Mouse (Mus musculus): Measurements from ENCODE around the gene Gatb. TPM values are rescaled to one million over a fixed set of nuclear protein-coding genes. Genes with fewer than 3 reads are reported as not detected.

Gene Gatb
- polyA plus RNA-seq, 1 experiment from 2014 or later = 26.4 TPM

DNA sequence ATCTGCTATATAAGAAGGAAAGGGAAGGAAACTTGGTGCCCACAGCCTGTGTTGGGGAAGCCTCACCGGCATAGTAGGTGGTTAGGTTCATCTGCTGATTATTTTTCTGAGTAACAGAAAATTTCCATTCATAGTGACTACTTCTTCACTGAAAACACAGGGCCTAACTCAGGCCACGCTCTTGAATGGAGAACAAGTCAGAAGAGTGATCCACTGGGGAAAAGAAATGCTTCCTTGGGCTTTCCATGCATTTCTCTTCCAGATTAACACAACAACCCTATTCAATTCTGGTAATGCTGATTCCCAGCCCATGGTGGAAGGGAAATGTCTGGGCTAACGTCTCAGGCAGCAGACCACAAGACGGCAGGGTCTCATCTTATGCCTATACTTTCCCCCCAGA, 124.6 kb downstream of the Gatb start:
- Histone ChIP-seq H3K27me3 (ENCODE audit: control insufficient read depth, insufficient read depth, low read length) (no peaks in the 10 kb centered on the region), H3K4me3 (ENCODE audit: low read length) (no peak overlapping the region), H3K27ac (ENCODE audit: low read depth, low read length) (no peak overlapping the region), H3K9me3 (ENCODE audit: control insufficient read depth, low read length) (no peaks in the 10 kb centered on the region), H3K4me1 (ENCODE audit: control insufficient read depth, insufficient read depth, low read length) (no peaks in the 10 kb centered on the region; the same call in 1 of the 2 replicates), H3K4me2 (replicated peaks; ENCODE audit: low read depth, low read length) (no peak overlapping the region), H3K36me3 (ENCODE audit: control insufficient read depth, insufficient read depth, low read length) (no peaks in the 10 kb centered on the region), H3K9ac (ENCODE audit: low read depth, low read length) (no peak overlapping the region)
- WGBS = 93% methylated on average over 4 of the region's 4 CpGs
- no peak for ATAC-seq (ENCODE audit: low FRiP score, low TSS enrichment)

DNA sequence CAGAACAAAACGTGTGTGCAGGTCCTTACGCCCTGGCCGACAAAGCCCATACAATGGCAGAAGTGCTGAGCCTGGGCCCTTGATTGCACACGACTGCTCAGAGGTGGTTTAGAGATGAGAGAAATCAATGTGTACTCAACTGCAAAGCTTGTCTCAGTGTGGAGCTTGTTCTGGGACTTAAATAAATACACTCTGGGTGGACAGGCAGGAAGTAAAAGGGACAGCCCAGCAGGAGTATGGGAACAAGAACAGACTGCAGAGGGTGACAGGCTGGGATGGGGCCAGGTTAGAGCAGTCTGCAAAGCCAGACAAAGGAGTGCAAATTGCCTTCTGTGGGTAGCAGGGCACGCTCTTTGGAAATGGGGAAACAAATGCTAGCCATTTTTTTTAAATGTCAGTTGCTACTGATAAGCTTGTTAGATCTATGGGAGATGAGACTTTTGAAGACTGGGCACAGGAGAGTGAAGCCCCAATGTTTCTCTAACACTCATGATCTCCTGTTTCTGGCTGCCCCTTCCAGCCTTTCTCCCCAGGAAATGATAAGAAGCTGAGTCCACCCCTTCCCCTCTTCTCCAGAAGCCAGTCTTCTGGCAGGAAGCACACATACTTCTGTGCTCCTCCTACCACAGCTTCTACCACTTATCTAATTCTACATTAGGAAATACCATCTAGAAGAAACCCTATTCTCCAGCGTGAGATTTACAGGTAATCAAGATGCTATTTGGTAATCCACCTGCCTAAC, 129.4 kb downstream of the Gatb start:
- ATAC-seq (ENCODE audit: low FRiP score, low TSS enrichment) = no peak
- Histone ChIP-seq H3K4me2 (replicated peaks; ENCODE audit: low read depth, low read length) (no peak overlapping the region), H3K9me3 (ENCODE audit: control insufficient read depth, low read length) (no peaks in the 10 kb centered on the region), H3K36me3 (ENCODE audit: control insufficient read depth, insufficient read depth, low read length) (no peaks in the 10 kb centered on the region), H3K27ac (ENCODE audit: low read depth, low read length) (no peak overlapping the region), H3K4me1 (ENCODE audit: control insufficient read depth, insufficient read depth, low read length) (no peaks in the 10 kb centered on the region), H3K4me3 (ENCODE audit: low read length) (no peak overlapping the region), H3K27me3 (ENCODE audit: control insufficient read depth, insufficient read depth, low read length) (no peaks in the 10 kb centered on the region), H3K9ac (ENCODE audit: low read depth, low read length) (no peak overlapping the region)
- WGBS = 61% methylated on average over 6 of the region's 6 CpGs

Other genes with a start within 250 kb of the Gatb start
- gene Fam160a1, start 243.2 kb downstream of the Gatb start, polyA plus RNA-seq (2014; fragmentation: Nextera tagmentation; extraction: Ambion mirVana) = 3.0 and 5.9 TPM in 2 replicates